Mouse (Mus musculus) megakaryocyte, embryonic 14.5 days (primary cell): Measurements from ENCODE around the gene Baiap2l1.

Experiments
- FLI1 ChIP-seq: IDR thresholded peaks from 2 replicates; pipeline ENCODE4 v1.6.1; 2012; ENCODE audit warnings: low read length, inconsistent platforms, mixed read lengths
- GATA1 ChIP-seq: IDR thresholded peaks from 3 replicates; pipeline ENCODE4 v1.6.1; 2012; ENCODE audit warnings: mixed read lengths, low read length, inconsistent platforms, borderline replicate concordance

DNA sequence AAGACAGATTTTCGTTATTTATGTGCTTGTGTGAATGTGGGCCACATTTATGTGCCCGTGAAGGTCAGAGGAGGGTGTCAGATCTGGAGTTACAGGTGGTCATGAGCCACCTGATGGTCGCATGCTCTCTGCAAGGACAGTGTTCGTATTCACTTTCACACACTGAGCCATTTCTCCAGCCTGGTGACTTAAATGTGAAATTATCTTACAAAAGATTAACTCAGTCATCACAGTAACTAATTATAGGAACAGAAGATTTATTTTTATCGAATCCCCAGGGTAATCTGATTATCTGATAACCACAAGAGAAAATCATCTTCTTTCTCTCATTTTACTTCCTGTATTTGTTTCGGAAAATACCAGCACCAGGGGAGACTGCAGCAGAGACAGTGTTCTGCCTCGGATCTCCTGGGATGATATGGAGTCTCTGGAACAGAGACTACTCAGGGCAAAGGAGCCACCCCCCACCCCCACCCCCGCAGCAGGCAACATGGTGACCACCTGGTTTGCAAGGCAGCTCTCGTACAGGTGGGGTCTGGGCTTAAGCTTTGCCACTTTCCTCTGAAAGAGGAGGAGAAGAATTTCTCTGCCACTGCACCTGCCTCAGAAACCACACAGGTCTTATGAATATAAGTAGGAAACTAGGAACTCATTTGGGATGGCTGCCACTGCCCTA lies 71.2 kb downstream of the Baiap2l1 start:
- no peak for TF ChIP-seq GATA1
- no peak for TF ChIP-seq FLI1
